Mouse (Mus musculus) lung, postnatal 0 days (tissue): ENCODE measurements around the gene Ric8b. TPM values are rescaled to one million over a fixed set of nuclear protein-coding genes. Genes with fewer than 3 reads are reported as not detected.

Experiments
- ATAC-seq: fragments of 200-750 bp; cut with Nextera tagmentation; 2 replicates; pipeline ENCODE4 v1.8.0; 2017; ENCODE audit warnings: moderate library complexity
- DNase-seq: peaks from one replicate; pipeline ENCODE4 v3.0.0-alpha.2; 2016; ENCODE audit warnings: low spot score
- H3K27ac ChIP-seq: fragments of 300-500 bp; sonication (generic); 2 replicates; pipeline ENCODE4 v1.5.1; 2014; ENCODE audit warnings: antibody characterized with exemption, mild to moderate bottlenecking, low read length, mixed read lengths
- H3K27me3 ChIP-seq: fragments of 300-500 bp; sonication (generic); replicated peaks from 2 replicates; pipeline ENCODE4 v1.6.1; 2014; ENCODE audit warnings: low read length, mixed read lengths; ENCODE audit not compliant: insufficient read depth
- H3K36me3 ChIP-seq: fragments of 300-500 bp; sonication (generic); 2 replicates; pipeline ENCODE4 v1.6.1; 2014; ENCODE audit warnings: low read length, mixed read lengths; ENCODE audit not compliant: insufficient read depth
- H3K4me1 ChIP-seq: fragments of 300-500 bp; sonication (generic); 2 replicates; pipeline ENCODE4 v1.6.1; 2014; ENCODE audit warnings: antibody characterized with exemption, low read depth, low read length, mixed read lengths; ENCODE audit not compliant: insufficient read depth
- H3K4me2 ChIP-seq: fragments of 300-500 bp; sonication (generic); replicated peaks from 2 replicates; pipeline ENCODE4 v1.6.1; 2014; ENCODE audit warnings: low read depth, mild to moderate bottlenecking, low read length, moderate library complexity, mixed read lengths
- H3K4me3 ChIP-seq: fragments of 300-500 bp; sonication (generic); 2 replicates; pipeline ENCODE4 v1.5.1; 2014; ENCODE audit warnings: low read depth, low read length
- H3K9ac ChIP-seq: fragments of 300-500 bp; sonication (generic); replicated peaks from 2 replicates; pipeline ENCODE4 v1.6.1; 2014; ENCODE audit warnings: low read depth, mild to moderate bottlenecking
- H3K9me3 ChIP-seq: fragments of 300-500 bp; sonication (generic); 2 replicates; pipeline ENCODE4 v1.6.1; 2016; ENCODE audit warnings: low read length, mixed read lengths
- CTCF ChIP-seq: IDR thresholded peaks from 2 replicates; pipeline ENCODE4 v1.5.1; 2016; ENCODE audit warnings: antibody characterized with exemption, mild to moderate bottlenecking
- EP300 ChIP-seq: IDR thresholded peaks from 2 replicates; pipeline ENCODE4 v1.6.1; 2016; ENCODE audit warnings: antibody characterized with exemption, mild to moderate bottlenecking, control low read depth
- WGBS: fragments of 180-500 bp; shearing (Covaris S2); extraction: QIAGEN DNeasy Blood & Tissue Kit; methylation state at CpG from one replicate; pipeline ENCODE4 v1.1.7; 2014; 5-methylcytosine and 5-hydroxymethylcytosine counted together
- polyA plus RNA-seq: library from polyadenylated mRNA; unstranded; fragments of >200 nt; fragmentation: Nextera tagmentation; extraction: Ambion mirVana; gene quantifications from 2 replicates; pipeline ENCODE4 v1.2.1, GENCODE M21; 2015

Gene Ric8b
- polyA plus RNA-seq, 1 experiment from 2014 or later, result 9.6 TPM

GRCm38 (mm10) chr10:84994971-84995370 is 77.6 kb downstream of the Ric8b start:
- no peaks in the 10 kb centered on the region for H3K9me3 ChIP-seq
- WGBS, result 85% methylated on average over 3 of the region's 3 CpGs

DNA sequence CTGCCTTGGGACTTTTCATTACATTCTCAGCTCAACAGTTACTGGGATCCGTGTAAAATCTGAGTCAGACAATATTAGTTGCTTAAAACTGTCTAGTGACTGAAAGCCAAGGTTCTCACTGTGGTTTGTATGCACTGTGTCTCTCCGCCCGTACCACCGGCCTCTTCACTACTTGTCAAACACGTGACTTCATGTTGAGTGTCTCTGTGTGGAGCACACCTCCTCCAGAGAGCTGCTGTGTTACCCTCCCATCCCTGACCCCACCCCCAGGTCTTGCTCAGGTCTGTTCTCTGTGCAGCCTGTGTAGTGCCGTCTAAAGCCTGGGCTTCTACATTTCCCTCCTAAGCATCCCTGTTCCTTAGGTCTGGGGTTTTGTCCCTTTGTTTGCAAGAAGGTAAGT is 79.0 kb downstream of the Ric8b start:
- DNase-seq (peak; percentile 21), ATAC-seq (peak; percentile 61)
- Histone ChIP-seq H3K4me3 (no peak overlapping the region), H3K9ac (no peak overlapping the region), H3K9me3 (no peaks in the 10 kb centered on the region), H3K27me3 (no peaks in the 10 kb centered on the region), H3K27ac (no peak overlapping the region), H3K4me1 (no peaks in the 10 kb centered on the region), H3K36me3 (no peaks in the 10 kb centered on the region; the same call in 1 of the 2 replicates), H3K4me2 (no peak overlapping the region)
- TF ChIP-seq EP300, result no peak
- TF ChIP-seq CTCF, result no peak
- 61% methylated on average over 6 of the region's 6 CpGs for WGBS

More at GRCm38 (mm10) chr10:84994971-84995370, 77.6 kb downstream of the Ric8b start:
- Histone ChIP-seq H3K27me3 (no peaks in the 10 kb centered on the region), H3K4me3 (no peak overlapping the region), H3K27ac (no peak overlapping the region), H3K4me2 (no peak overlapping the region), H3K4me1 (no peaks in the 10 kb centered on the region), H3K36me3 (no peaks in the 10 kb centered on the region; the same call in 1 of the 2 replicates), H3K9ac (no peak overlapping the region)
- ATAC-seq (no peak), DNase-seq (no peak)
- TF ChIP-seq EP300 (no peak), CTCF (no peak)

DNA sequence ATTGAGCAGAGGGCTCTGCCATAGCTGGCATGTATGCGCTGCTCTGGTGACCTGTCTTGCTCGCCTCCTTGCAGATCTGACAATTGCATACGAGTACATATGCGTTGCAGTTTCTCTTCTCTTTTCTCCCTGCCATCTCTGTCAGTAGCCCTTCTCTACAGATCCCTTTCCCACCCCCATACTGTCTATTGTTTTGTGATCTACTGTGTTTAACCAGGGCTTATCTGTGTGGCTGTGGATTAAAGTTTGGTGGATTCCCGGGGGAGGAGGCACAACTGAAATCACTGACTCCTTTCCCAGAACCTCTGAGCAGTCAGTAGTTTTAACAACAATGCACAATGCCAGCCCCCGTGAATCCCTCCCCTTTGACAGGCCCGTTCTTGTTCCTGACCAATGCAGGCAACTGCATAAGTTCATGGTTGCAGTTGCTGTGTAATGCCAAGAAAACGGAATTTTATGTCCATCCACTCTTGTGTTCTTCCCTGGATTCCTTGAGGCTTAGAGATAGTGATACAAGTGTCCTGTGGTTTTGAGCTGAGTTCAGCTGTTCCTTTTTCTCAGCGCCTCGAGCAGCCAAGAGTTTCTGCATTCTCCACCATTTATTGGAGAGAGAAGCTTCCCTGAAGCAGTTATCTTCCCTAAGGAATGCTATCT is 80.3 kb downstream of the Ric8b start:
- DNase-seq (no peak), ATAC-seq (no peak)
- Histone ChIP-seq H3K9ac (no peak overlapping the region), H3K27ac (no peak overlapping the region), H3K4me2 (no peak overlapping the region), H3K4me3 (no peak overlapping the region), H3K9me3 (no peaks in the 10 kb centered on the region), H3K27me3 (no peaks in the 10 kb centered on the region), H3K4me1 (no peaks in the 10 kb centered on the region), H3K36me3 (no peaks in the 10 kb centered on the region; the same call in 1 of the 2 replicates)
- TF ChIP-seq CTCF (no peak), EP300 (no peak)
- WGBS, result 63% methylated on average over 10 of the region's 10 CpGs

GRCm38 (mm10) chr10:84998225-84998579 is 80.8 kb downstream of the Ric8b start:
- H3K4me3 ChIP-seq, result no peak overlapping the region
- no peaks in the 10 kb centered on the region; the same call in 1 of the 2 replicates for H3K36me3 ChIP-seq
- H3K4me2 ChIP-seq, result no peak overlapping the region
- H3K9me3 ChIP-seq, result no peaks in the 10 kb centered on the region
- no peak overlapping the region for H3K27ac ChIP-seq
- H3K27me3 ChIP-seq, result no peaks in the 10 kb centered on the region
- ATAC-seq, result no peak
- no peaks in the 10 kb centered on the region for H3K4me1 ChIP-seq
- TF ChIP-seq EP300, result no peak
- TF ChIP-seq CTCF, result no peak
- 72% methylated on average over 1 of the region's 1 CpGs for WGBS
- no peak overlapping the region for H3K9ac ChIP-seq
- DNase-seq, result no peak

GRCm38 (mm10) chr10:85001920-85002319 is 84.5 kb downstream of the Ric8b start:
- Histone ChIP-seq H3K9ac (no peak overlapping the region), H3K27me3 (no peaks in the 10 kb centered on the region), H3K4me3 (no peak overlapping the region), H3K4me2 (no peak overlapping the region), H3K36me3 (no peaks in the 10 kb centered on the region; the same call in 1 of the 2 replicates), H3K4me1 (no peaks in the 10 kb centered on the region), H3K27ac (no peak overlapping the region), H3K9me3 (no peaks in the 10 kb centered on the region)
- DNase-seq (no peak), ATAC-seq (no peak)
- 62% methylated on average over 7 of the region's 7 CpGs for WGBS
- no peak for TF ChIP-seq CTCF

GRCm38 (mm10) chr10:85003190-85004026 is 86.0 kb downstream of the Ric8b start:
- Histone ChIP-seq H3K4me1 (no peaks in the 10 kb centered on the region), H3K27ac (no peak overlapping the region), H3K36me3 (no peaks in the 10 kb centered on the region; the same call in 1 of the 2 replicates), H3K4me2 (no peak overlapping the region), H3K27me3 (no peaks in the 10 kb centered on the region), H3K9ac (no peak overlapping the region), H3K9me3 (no peaks in the 10 kb centered on the region), H3K4me3 (no peak overlapping the region)
- no peak for DNase-seq
- WGBS, result 87% methylated on average over 7 of the region's 7 CpGs
- no peak for ATAC-seq
- TF ChIP-seq CTCF (no peak), EP300 (no peak)
